Mouse (Mus musculus) embryonic facial prominence, embryonic 15.5 days (tissue): ENCODE measurements around the gene Pax3. TPM values are rescaled to one million over a fixed set of nuclear protein-coding genes. Genes with fewer than 3 reads are reported as not detected.

Experiments
- ATAC-seq: fragments of 200-750 bp; cut with Nextera tagmentation; 2 replicates; pipeline ENCODE4 v1.8.0; 2017; ENCODE audit warnings: low read depth, moderate TSS enrichment; ENCODE audit not compliant: insufficient number of reproducible peaks, low FRiP score, low TSS enrichment
- H3K27ac ChIP-seq: fragments of 300-500 bp; sonication (generic); replicated peaks from 2 replicates; pipeline ENCODE4 v1.5.1; 2015; ENCODE audit warnings: mild to moderate bottlenecking, inconsistent platforms
- H3K27me3 ChIP-seq: fragments of 300-500 bp; sonication (generic); 2 replicates; pipeline ENCODE4 v1.6.1; 2015; ENCODE audit warnings: inconsistent platforms
- H3K36me3 ChIP-seq: fragments of 300-500 bp; sonication (generic); 2 replicates; pipeline ENCODE4 v1.6.1; 2015; ENCODE audit warnings: mild to moderate bottlenecking, inconsistent platforms
- H3K4me1 ChIP-seq: fragments of 300-500 bp; sonication (generic); 2 replicates; pipeline ENCODE4 v1.6.1; 2015; ENCODE audit warnings: inconsistent platforms
- H3K4me2 ChIP-seq: fragments of 300-500 bp; sonication (generic); replicated peaks from 2 replicates; pipeline ENCODE4 v1.6.1; 2015; ENCODE audit warnings: mild to moderate bottlenecking, inconsistent platforms
- H3K4me3 ChIP-seq: fragments of 300-500 bp; sonication (generic); replicated peaks from 2 replicates; pipeline ENCODE4 v1.5.1; 2015; ENCODE audit warnings: mild to moderate bottlenecking, inconsistent platforms
- H3K9ac ChIP-seq: fragments of 300-500 bp; sonication (generic); 2 replicates; pipeline ENCODE4 v1.6.1; 2015; ENCODE audit warnings: inconsistent platforms
- H3K9me3 ChIP-seq: fragments of 300-500 bp; sonication (generic); replicated peaks from 2 replicates; pipeline ENCODE4 v1.6.1; 2016; ENCODE audit warnings: inconsistent platforms
- WGBS: fragments of 180-500 bp; shearing (Covaris S2); methylation state at CpG from one replicate; pipeline ENCODE4 v1.1.7; 2015; 5-methylcytosine and 5-hydroxymethylcytosine counted together
- polyA plus RNA-seq: library from polyadenylated mRNA; unstranded; fragments of >200 nt; fragmentation: Nextera tagmentation; extraction: Ambion mirVana; gene quantifications from 2 replicates; pipeline ENCODE4 v1.2.1, GENCODE M21; 2015

Gene Pax3
- polyA plus RNA-seq, result 47.0 and 47.2 TPM in 2 replicates

DNA sequence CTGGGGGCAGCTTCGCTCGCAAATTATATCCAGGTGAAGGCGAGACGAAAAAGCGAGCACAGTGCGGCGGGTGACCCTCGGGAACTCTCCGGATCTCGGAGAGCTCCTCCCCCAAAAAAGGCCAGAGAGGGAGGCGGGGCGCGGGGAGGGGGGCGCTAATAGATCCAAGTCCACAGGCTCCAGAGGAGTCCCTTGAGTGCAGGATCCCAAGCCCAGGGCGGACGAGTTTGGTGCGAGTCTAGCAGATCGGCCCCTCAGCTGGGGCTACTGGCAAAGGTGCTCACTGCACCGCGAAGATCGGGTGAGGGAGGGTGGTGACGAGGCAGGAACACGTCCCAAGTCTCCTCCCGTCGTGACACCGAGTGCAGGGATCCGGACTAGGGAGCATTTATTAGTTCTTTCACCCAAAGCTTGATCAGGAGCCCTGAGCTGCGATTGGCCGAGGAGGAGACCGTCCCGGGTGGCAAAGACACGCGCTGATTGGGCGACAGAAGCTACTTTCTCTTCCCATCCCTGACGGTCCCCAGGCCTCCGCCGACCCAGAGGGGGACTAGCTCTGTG lies at the start of gene Pax3:
Gene Pax3, minus strand, starts transcription at position 384 of the 561 bp plus-strand sequence.
- Histone ChIP-seq H3K27ac (peak within 1 kb of the TSS; percentile 91), H3K4me3 (peak within 1 kb of the TSS; percentile 61), H3K4me2 (peak within 1 kb of the TSS; percentile 66), H3K4me1 (peaks cover 16% of the 10 kb centered on the region), H3K27me3 (peaks cover 72% of the 10 kb centered on the region), H3K9ac (peak within 1 kb of the TSS; percentile 66), H3K36me3 (no peaks in the 10 kb centered on the region), H3K9me3 (no peaks in the 10 kb centered on the region)
- peak; percentile 65 for ATAC-seq
- WGBS, result 1% methylated on average over 37 of the region's 37 CpGs

DNA sequence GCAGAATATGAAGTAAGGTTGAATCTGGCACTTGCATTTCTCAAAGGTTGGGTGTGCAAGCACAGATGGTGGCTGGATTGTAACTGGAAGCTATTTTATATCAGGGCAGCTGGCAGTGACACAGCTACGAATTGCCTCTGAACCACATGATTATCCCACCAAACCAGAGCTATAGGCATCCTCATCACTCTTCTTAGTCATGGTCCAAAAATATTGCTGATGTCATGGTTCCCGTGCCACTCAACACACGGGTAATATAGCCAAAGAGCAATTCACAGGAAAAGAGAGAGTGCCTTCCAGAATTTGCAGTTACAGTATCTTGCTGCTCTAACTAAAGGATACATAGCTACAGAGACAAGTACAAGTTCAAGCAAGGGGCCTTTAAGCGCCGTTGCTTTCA lies 37.4 kb upstream of the Pax3 start:
- no peak overlapping the region for H3K9ac ChIP-seq
- H3K4me2 ChIP-seq, result no peak overlapping the region
- H3K4me1 ChIP-seq, result peaks cover 13% of the 10 kb centered on the region
- no peak overlapping the region for H3K4me3 ChIP-seq
- no peak for ATAC-seq
- no peak overlapping the region for H3K27ac ChIP-seq
- no peaks in the 10 kb centered on the region for H3K36me3 ChIP-seq
- no peaks in the 10 kb centered on the region for H3K27me3 ChIP-seq
- H3K9me3 ChIP-seq, result no peaks in the 10 kb centered on the region
- 57% methylated on average over 5 of the region's 5 CpGs for WGBS

DNA sequence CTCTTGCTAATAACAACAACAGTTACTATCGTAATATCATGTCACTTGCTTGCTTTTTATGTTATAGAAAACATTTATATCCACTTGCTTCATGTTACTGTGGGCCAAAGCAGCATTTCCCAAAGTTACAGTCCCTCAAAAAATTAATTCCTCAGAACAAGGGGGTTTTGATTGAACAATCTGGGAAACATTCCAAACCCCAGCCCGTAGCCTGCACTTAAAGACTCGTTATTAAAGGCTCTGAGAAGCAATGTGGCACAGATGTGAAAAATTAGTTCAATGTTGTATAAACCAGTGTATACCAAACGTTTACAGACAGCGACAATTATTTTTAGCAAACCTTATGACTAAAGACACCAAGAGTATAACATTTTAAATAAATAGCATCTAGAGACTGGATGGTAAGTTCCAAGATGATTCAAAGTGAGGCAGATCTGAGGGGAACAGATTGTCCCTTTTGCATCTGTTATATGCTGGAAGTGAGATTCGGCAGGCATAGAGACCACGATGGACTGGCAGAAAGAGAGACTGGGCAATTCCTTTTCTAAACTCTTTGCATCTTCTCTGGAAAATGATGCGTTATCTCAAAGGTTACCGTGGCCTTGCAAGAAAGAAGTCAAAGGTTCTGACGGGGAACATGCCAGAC lies 35.1 kb upstream of the Pax3 start:
- Histone ChIP-seq H3K27ac (peak overlapping the region; percentile 61), H3K27me3 (no peaks in the 10 kb centered on the region), H3K4me3 (no peak overlapping the region), H3K9ac (no peak overlapping the region), H3K36me3 (no peaks in the 10 kb centered on the region), H3K4me2 (no peak overlapping the region), H3K9me3 (no peaks in the 10 kb centered on the region), H3K4me1 (peaks cover 13% of the 10 kb centered on the region)
- ATAC-seq, result no peak
- WGBS, result 34% methylated on average over 10 of the region's 10 CpGs

DNA sequence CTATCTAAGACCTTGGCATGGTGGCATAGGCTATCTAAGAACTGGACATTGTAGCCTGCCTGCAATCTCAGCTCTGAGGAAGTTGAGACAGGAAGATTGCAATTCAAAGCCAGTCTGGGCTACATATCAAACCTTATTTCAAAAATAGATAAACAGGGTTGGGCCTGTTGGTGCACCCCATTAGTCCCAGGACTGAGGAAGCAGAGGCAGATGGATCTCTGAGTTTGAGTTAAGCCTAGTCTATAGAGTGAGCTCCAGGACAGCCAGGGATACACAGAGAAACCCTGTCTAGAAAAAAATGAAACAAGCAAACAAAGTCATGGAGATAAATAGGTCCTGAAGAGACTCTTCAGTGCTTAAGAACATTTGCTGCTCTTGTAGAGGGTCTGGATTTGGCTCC lies 32.9 kb upstream of the Pax3 start:
- Histone ChIP-seq H3K4me3 (no peak overlapping the region), H3K9me3 (no peaks in the 10 kb centered on the region), H3K27me3 (no peaks in the 10 kb centered on the region), H3K9ac (no peak overlapping the region), H3K4me2 (no peak overlapping the region), H3K27ac (no peak overlapping the region), H3K4me1 (peaks cover 13% of the 10 kb centered on the region), H3K36me3 (no peaks in the 10 kb centered on the region)
- ATAC-seq, result no peak

DNA sequence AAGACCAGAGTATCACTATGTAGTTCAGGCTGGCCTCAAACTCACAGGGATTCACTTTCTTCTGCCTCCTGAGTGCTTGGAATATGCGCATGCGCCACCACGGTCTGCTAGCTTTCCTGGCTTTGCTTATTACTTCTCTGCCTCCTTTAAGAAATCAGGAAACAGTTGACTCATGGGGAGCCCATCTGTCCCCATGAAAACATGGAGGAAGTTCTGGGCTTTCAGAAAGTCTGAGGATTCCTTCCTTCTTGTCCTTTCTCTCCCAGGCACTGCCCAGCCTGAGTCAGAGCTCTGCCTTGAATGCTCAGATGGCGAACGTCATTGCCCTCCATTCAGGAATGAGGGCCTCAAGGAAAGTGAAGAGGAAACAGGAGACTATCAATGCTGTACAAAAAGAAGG lies 31.8 kb upstream of the Pax3 start:
- H3K4me3 ChIP-seq, result no peak overlapping the region
- H3K9me3 ChIP-seq, result no peaks in the 10 kb centered on the region
- H3K27ac ChIP-seq, result no peak overlapping the region
- no peak overlapping the region for H3K9ac ChIP-seq
- no peaks in the 10 kb centered on the region for H3K36me3 ChIP-seq
- ATAC-seq, result no peak
- H3K4me2 ChIP-seq, result no peak overlapping the region
- 61% methylated on average over 5 of the region's 5 CpGs for WGBS
- H3K4me1 ChIP-seq, result peaks cover 4% of the 10 kb centered on the region; the same call in 1 of the 2 replicates
- no peaks in the 10 kb centered on the region for H3K27me3 ChIP-seq

DNA sequence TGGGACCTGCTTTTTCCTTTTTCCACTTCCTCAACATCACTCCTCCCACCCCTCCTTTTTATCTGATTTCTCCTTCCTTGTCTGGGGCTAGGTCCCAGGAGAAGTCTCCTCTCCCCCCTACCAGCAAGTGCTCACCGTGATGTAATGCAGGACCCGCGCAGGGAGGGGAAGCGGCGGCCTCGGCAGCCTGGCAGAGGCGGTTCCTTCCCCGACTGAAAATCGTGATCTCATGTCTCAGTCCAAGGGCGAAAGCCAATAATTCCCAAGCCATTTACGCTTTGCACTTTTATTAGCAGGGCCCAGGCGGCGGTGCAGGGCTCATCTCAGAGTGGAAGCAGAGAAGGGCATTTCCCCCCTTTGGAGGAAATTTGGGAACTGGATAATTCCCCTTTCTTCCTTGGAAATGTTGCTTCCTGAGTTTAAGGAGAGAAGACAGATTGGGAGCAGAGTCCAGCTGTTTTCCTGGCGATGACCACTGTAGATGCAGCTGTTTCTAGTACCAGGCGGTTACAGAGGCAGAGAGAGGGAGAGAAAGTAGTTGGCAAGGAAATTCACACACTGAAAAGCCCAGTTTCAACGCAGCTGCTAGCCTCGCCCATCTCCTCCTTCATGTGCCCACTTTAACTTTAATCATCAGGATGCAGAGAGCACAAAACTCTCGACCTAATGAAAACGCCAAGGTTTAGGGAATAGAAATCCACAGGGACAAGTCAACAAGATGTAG lies 21.3 kb upstream of the Pax3 start:
- H3K4me2 ChIP-seq, result peak overlapping the region; percentile 90
- H3K27me3 ChIP-seq, result peaks cover 57% of the 10 kb centered on the region
- peak overlapping the region; percentile 90 for H3K27ac ChIP-seq
- no peaks in the 10 kb centered on the region for H3K36me3 ChIP-seq
- peaks cover 30% of the 10 kb centered on the region for H3K4me1 ChIP-seq
- peak overlapping the region; percentile 68 for H3K4me3 ChIP-seq
- no peak for ATAC-seq
- WGBS, result 4% methylated on average over 19 of the region's 19 CpGs
- no peak overlapping the region for H3K9ac ChIP-seq
- H3K9me3 ChIP-seq, result no peaks in the 10 kb centered on the region

DNA sequence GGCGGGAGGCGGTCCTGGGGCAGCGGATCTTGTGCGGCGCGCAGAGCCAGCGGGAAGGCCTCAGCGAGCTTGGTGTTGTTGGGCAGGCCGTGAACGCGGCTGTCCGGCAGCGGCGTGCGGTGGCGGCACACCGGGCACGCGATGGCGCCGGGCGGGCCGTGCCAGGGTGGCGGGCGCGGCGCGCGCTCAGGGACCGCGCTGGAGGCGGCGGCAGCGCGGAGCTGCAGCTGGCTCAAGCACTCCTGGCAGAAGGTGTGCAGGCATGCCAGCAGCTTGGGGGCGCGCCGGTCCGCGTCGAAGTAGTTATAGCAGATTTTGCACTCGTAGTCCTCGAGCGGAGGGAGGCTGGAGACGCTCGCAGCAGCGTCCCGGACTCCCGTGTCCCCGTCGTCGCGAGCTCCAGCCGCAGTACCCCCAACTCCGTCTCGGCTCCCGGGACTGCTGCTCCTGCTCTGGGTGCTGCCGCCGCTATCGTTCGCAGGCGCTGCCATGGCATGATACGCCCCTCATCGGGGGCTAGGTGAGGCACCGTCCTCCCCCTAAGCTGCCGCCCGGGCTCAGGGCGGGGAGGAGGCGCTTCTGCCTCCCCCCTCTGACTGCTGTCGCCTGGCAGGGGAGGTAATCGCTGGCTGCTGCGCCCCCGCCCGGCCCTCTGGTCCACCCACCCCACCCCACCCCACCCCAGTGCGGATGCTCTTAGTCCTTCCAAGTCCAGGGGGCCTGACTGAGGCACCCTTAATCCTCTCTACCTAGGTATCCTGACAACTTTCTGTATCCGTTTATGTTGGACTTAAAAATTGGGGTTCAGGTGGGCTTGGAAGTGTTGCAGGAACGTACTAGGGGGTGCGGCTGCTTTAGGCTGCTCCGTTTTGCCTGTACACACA lies 20.5 kb upstream of the Pax3 start:
- under 1% methylated on average over 66 of the region's 79 CpGs for WGBS
- peak; percentile 83 for ATAC-seq
- Histone ChIP-seq H3K4me3 (peak overlapping the region; percentile 68), H3K9ac (peak overlapping the region; percentile 64), H3K4me1 (peaks cover 30% of the 10 kb centered on the region), H3K27me3 (peaks cover 65% of the 10 kb centered on the region), H3K27ac (peak overlapping the region; percentile 90), H3K36me3 (no peaks in the 10 kb centered on the region), H3K4me2 (peak overlapping the region; percentile 90), H3K9me3 (no peaks in the 10 kb centered on the region)

DNA sequence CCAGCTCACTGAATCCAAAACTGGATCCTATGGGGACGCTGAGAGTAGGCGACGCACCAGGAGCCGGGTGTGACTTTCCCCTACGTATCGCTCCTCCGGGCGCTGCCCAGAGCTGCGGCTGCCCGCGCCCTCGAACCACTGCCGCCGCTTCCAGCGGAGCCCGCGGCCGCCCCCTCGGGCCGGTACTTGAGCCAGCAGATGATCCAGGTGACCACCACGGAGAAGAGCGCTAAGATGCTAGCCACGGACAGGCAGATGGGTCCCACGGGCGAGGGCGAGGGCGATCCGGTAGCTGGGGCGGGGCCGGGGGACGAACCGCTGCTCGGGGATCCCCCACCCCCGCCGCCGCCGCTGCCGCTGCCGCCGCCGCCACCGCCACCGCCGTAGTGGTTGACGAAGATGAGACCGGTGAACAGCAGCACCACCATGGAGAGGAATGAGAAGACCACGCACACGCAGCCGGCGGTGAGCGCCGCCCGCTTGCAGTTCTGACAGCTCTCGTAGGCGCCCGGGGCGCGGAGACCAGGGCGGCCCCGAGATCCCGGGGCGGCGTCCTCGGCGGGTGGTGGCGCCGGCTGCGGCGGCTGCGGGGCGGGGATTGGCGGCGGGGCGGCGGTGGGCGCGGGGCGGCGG lies 19.7 kb upstream of the Pax3 start:
- H3K4me2 ChIP-seq, result peak overlapping the region; percentile 90
- 1% methylated on average over 67 of the region's 79 CpGs for WGBS
- peak overlapping the region; percentile 68 for H3K4me3 ChIP-seq
- peaks cover 30% of the 10 kb centered on the region for H3K4me1 ChIP-seq
- peak overlapping the region; percentile 64 for H3K9ac ChIP-seq
- H3K9me3 ChIP-seq, result no peaks in the 10 kb centered on the region
- no peak; the same call in 1 of the 2 replicates for ATAC-seq
- H3K36me3 ChIP-seq, result no peaks in the 10 kb centered on the region
- H3K27ac ChIP-seq, result peak overlapping the region; percentile 90
- H3K27me3 ChIP-seq, result peaks cover 72% of the 10 kb centered on the region

DNA sequence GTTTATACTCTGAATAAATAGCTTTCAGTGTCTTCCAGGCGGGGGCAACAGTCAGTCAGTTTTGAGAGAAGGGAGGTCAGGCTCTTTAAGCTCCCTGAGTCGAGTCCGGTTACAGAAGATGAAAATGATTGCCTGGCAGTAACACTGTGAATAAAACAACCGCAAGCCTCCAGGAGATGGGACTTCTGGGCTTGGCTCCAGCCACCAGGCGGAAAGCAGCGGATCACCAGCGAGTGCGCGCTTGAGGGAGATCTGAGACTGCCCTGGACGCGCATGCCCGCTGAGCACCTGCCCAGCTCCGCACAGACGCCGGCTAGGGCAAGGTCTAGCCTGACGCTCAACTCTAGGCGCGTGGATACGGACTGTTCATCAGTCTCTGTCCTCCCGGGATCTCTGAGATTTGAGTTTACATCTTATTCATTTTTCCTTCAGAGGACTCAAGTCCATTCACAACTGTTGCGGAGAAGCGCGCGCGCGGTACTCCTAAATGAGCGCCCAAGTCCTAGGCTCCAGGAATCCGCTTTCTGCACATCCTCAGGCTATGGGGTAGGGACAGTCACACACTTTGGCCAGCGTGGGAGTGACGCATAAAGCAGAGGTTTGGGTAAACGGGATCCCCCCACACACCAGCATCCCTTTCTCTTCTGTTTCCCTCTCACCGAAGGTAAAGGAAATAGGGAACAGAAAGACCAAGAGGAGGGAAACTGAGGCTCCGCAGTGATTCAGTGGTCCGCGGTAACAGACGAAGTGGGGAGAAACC lies 19.0 kb upstream of the Pax3 start:
- peak; percentile 68; the same call in 1 of the 2 replicates for ATAC-seq
- Histone ChIP-seq H3K36me3 (no peaks in the 10 kb centered on the region), H3K4me2 (peak overlapping the region; percentile 90), H3K4me1 (peaks cover 30% of the 10 kb centered on the region), H3K27ac (peak overlapping the region; percentile 90), H3K9me3 (no peaks in the 10 kb centered on the region), H3K4me3 (peak overlapping the region; percentile 68), H3K27me3 (peaks cover 79% of the 10 kb centered on the region), H3K9ac (peak overlapping the region; percentile 64)
- WGBS, result under 1% methylated on average over 36 of the region's 36 CpGs

DNA sequence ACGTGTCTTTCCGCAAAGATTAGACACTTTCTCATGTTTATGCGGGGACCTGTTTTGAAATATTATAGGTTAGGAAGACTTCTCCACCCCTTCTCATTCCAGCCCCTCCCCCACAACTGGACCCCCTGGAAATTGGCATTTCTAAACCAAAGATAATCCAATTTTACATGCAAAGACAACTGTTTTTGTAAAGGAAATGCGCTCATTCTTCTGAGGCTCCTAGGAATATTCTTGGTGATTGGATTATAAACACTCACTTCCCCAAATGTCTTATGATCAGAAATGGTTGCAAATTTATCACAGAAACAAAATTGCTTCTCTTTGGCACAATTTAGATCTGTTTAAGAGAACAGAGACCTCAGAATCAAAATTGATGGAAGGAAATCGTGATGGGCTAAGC lies 14.1 kb upstream of the Pax3 start:
- Histone ChIP-seq H3K36me3 (no peaks in the 10 kb centered on the region), H3K27ac (no peak overlapping the region), H3K9ac (no peak overlapping the region), H3K4me1 (peaks cover 4% of the 10 kb centered on the region), H3K4me2 (no peak overlapping the region), H3K27me3 (peaks cover 87% of the 10 kb centered on the region), H3K4me3 (no peak overlapping the region), H3K9me3 (no peaks in the 10 kb centered on the region)
- no peak for ATAC-seq
- WGBS, result 26% methylated on average over 5 of the region's 5 CpGs
